Mouse (Mus musculus) liver, postnatal 0 days (tissue): ENCODE data around the gene Rpl38.

Source experiments
- CTCF ChIP-seq: sonication (generic); IDR thresholded peaks from 2 replicates; pipeline ENCODE4 v1.5.1; 2016; ENCODE audit warnings: antibody characterized with exemption, low read depth
- EP300 ChIP-seq: IDR thresholded peaks from 2 replicates; pipeline ENCODE4 v1.6.1; 2016; ENCODE audit warnings: antibody characterized with exemption, low read depth, mild to moderate bottlenecking

- TF ChIP-seq CTCF (no peak), EP300 (no peak)
Observed at GRCm38 (mm10) chr11:114638647-114639290, 29.6 kb upstream of the Rpl38 start.
